Comparison of ENCODE assay signal across 29 mouse cellular contexts in genomic region chr11:69725951-69726350, GRCm38 (mm10). TPM values are rescaled to one million over a fixed set of nuclear protein-coding genes. Genes with fewer than 3 reads are reported as not detected.
A peak's percentile ranks its signal among the peaks of the same experiment; 100 is the strongest.
DNase-seq lines count a peak whose midpoint lies in the region; ATAC-seq and TF ChIP-seq lines count a peak whose summit lies in the region.
"Had no signal": no experiment of that assay in that cellular context is flagged by ENCODE, and none has a peak within 500 bp of the region (broad histone marks: within the 10 kb centered on the region; RNA-seq: fewer than 3 reads in every experiment).

No protein-coding gene starts in this region.

- peak; percentile 40 for DNase-seq in adrenal gland, postnatal 14 days
- DNase-seq in adrenal gland, adult (ENCODE audit: inconsistent age in 2 of 2, low spot score in 1 of 2) = no peak
- peak; percentile 27 for DNase-seq in lung, embryonic 14.5 days
- DNase-seq in lung, postnatal 4 days = no peak
- DNase-seq in 416B (ENCODE audit: low read depth) (peak; percentile 36), NIH3T3 (ENCODE audit: low read depth) (peak; percentile 45)
- no peak for DNase-seq in thymus, adult 2 months
- no peak for DNase-seq in adrenal gland, postnatal 4 days (ENCODE audit: low spot score in 2 of 2)
- DNase-seq: adrenal gland, postnatal 25 days; cerebellum, adult 9-10 months; gastrocnemius, postnatal 36 days; heart, adult 2 months; heart, postnatal 36 days; kidney, adult 11 months; layer of hippocampus, adult 9-11 months had no signal

- no peak for TF ChIP-seq POLR2A in thymus, adult 2 months (IDR thresholded peaks at IDR 0.05; ENCODE audit: control insufficient read depth, extremely low read depth, insufficient read depth, low read length, poor library complexity)

- no peaks in the 10 kb centered on the region for H3K27me3 ChIP-seq in lung, embryonic 14.5 days (ENCODE audit: insufficient read depth, low read length)
- no peaks in the 10 kb centered on the region for H3K27me3 ChIP-seq in thymus, adult 2 months (ENCODE audit: control insufficient read depth, insufficient read depth, low read length)
- H3K27me3 ChIP-seq: hindbrain, embryonic 13.5 days had no signal

- no peaks in the 10 kb centered on the region for H3K4me1 ChIP-seq in lung, embryonic 14.5 days (ENCODE audit: insufficient read depth)
- H3K4me1 ChIP-seq in thymus, adult 2 months (replicated peaks; ENCODE audit: control insufficient read depth, insufficient read depth, low read length) = no peaks in the 10 kb centered on the region
- H3K4me1 ChIP-seq: hindbrain, embryonic 13.5 days had no signal

- H3K36me3 ChIP-seq in lung, embryonic 14.5 days (ENCODE audit: insufficient read depth) = no peaks in the 10 kb centered on the region
- no peaks in the 10 kb centered on the region for H3K36me3 ChIP-seq in thymus, adult 2 months (ENCODE audit: control insufficient read depth, insufficient read depth, low read length)
- H3K36me3 ChIP-seq: forebrain, embryonic 10.5 days; hindbrain, embryonic 13.5 days had no signal

- H3K9me3 ChIP-seq in lung, embryonic 14.5 days (ENCODE audit: low read depth, low read length) = no peaks in the 10 kb centered on the region
- H3K9me3 ChIP-seq: forebrain, embryonic 10.5 days had no signal

- no peak overlapping the region for H3K4me2 ChIP-seq in lung, embryonic 14.5 days
- H3K4me2 ChIP-seq: hindbrain, embryonic 13.5 days had no signal

- ATAC-seq in lung, embryonic 14.5 days (ENCODE audit: insufficient read depth) = no peak
- ATAC-seq: forebrain, embryonic 16.5 days; midbrain, embryonic 16.5 days had no signal

- TF ChIP-seq CTCF in lung, embryonic 14.5 days (IDR thresholded peaks at IDR 0.05; ENCODE audit: low read depth) = no peak
- TF ChIP-seq CTCF in thymus, adult 2 months (IDR thresholded peaks at IDR 0.05; ENCODE audit: borderline replicate concordance, control insufficient read depth, extremely low read depth, insufficient read depth, low read length, poor library complexity) = no peak

- WGBS in lung, embryonic 14.5 days = 29% methylated on average over 5 of the region's 5 CpGs
- WGBS in thymus, adult 2 months = 67% methylated on average over 5 of the region's 5 CpGs

- H3K27ac ChIP-seq in lung, embryonic 14.5 days (ENCODE audit: low read depth) = no peak overlapping the region
- no peak overlapping the region for H3K27ac ChIP-seq in thymus, adult 2 months (ENCODE audit: control insufficient read depth, insufficient read depth, low read length)
- H3K27ac ChIP-seq: forebrain, embryonic 10.5 days; heart, adult 2 months; hindbrain, embryonic 13.5 days; macrophage; stomach, postnatal 0 days had no signal

- no peak overlapping the region for H3K4me3 ChIP-seq in lung, embryonic 14.5 days (ENCODE audit: low read depth, low read length)
- H3K4me3 ChIP-seq in thymus, adult 2 months (ENCODE audit: control insufficient read depth, insufficient read depth, low read length) = no peak overlapping the region
- H3K4me3 ChIP-seq: forebrain, embryonic 10.5 days; heart, adult 2 months; hindbrain, embryonic 13.5 days had no signal

- H3K9ac ChIP-seq in lung, embryonic 14.5 days = no peak overlapping the region
- H3K9ac ChIP-seq: hindbrain, embryonic 13.5 days had no signal

RNA-seq across cellular contexts. Expression of gene Tnfsfm13, which starts 30.1 kb away (rescaled TPM):
- 3.9 and 4.6 TPM in 2 replicates for total RNA-seq in adrenal gland, postnatal 14 days (2021)
- 4.4 and 5.3 TPM in 2 replicates for polyA plus RNA-seq in lung, embryonic 14.5 days (2014; fragmentation: Nextera tagmentation; extraction: Ambion mirVana)
- 2.7 and 3.4 TPM in 2 replicates for polyA plus RNA-seq in thymus, adult 2 months (2012; rRNA removed)
- 1 to 10 TPM; 3.1 to 4.6 TPM for total RNA-seq in adrenal gland, postnatal 4 days (2021)

RNA-seq across cellular contexts. Expression of gene Tnfsf12, which starts 30.3 kb away (rescaled TPM):
- total RNA-seq in adrenal gland, postnatal 14 days (2021) = 20.3 and 21.5 TPM in 2 replicates
- 10.0 and 11.6 TPM in 2 replicates for polyA plus RNA-seq in lung, embryonic 14.5 days (2014; fragmentation: Nextera tagmentation; extraction: Ambion mirVana)
- 12.2 and 16.3 TPM in 2 replicates for polyA plus RNA-seq in thymus, adult 2 months (2012; rRNA removed)
- total RNA-seq in adrenal gland, postnatal 4 days (2021) = 10 to 100 TPM; 23.0 to 23.1 TPM
- total RNA-seq: common myeloid progenitor, adult 5-6 weeks had no signal

RNA-seq across cellular contexts. Expression of gene Polr2a, which starts 32.5 kb away (rescaled TPM):
- total RNA-seq in adrenal gland, postnatal 14 days (2021) = 78.0 and 84.0 TPM in 2 replicates
- polyA plus RNA-seq in lung, embryonic 14.5 days (2014; fragmentation: Nextera tagmentation; extraction: Ambion mirVana) = 50.4 and 50.5 TPM in 2 replicates
- 113 and 125 TPM in 2 replicates for polyA plus RNA-seq in thymus, adult 2 months (2012; rRNA removed)
- total RNA-seq in adrenal gland, postnatal 4 days (2021) = 100 to 1,000 TPM in 1 of 2 experiments, 10 to 100 TPM in 1; 92.4 to 108 TPM

RNA-seq across cellular contexts. Expression of gene Slc35g3, which starts 35.8 kb away (rescaled TPM):
- total RNA-seq in adrenal gland, postnatal 14 days (2021) = not detected in 2 replicates
- polyA plus RNA-seq in lung, embryonic 14.5 days (2014; fragmentation: Nextera tagmentation; extraction: Ambion mirVana) = 0.12 and 0.20 TPM in 2 replicates
- 0.08 and 0.29 TPM in 2 replicates for polyA plus RNA-seq in thymus, adult 2 months (2012; rRNA removed)
- total RNA-seq in adrenal gland, postnatal 4 days (2021) = not detected
- total RNA-seq: adrenal gland, postnatal 25 days; common myeloid progenitor, adult 5-6 weeks; gastrocnemius, adult 18-20 months; gastrocnemius, postnatal 36 days; heart, adult 2 months; heart, postnatal 36 days; left cerebral cortex, adult 18-20 months; left cerebral cortex, postnatal 36 days had no signal
- polyA plus RNA-seq: forebrain, embryonic 10.5 days; heart, embryonic 14.5 days; large intestine, adult 2 months; macrophage; neural tube, embryonic 14.5 days; stomach, postnatal 0 days; thymus, postnatal 0 days had no signal

RNA-seq across cellular contexts. Expression of gene Zbtb4, which starts 39.8 kb away (rescaled TPM):
- 39.9 and 42.4 TPM in 2 replicates for total RNA-seq in adrenal gland, postnatal 14 days (2021)
- polyA plus RNA-seq in lung, embryonic 14.5 days (2014; fragmentation: Nextera tagmentation; extraction: Ambion mirVana) = 2.5 TPM in 2 replicates
- 32.2 and 35.6 TPM in 2 replicates for polyA plus RNA-seq in thymus, adult 2 months (2012; rRNA removed)
- 10 to 100 TPM; 48.5 to 58.3 TPM for total RNA-seq in adrenal gland, postnatal 4 days (2021)

Comparison
In these comparisons a context has a peak if more than half of its experiments do, and no peak if none do; other contexts are left out.
1. DNase-seq: peak in adrenal gland, postnatal 14 days (single experiment), lung, embryonic 14.5 days (single experiment), 416B (single experiment) and NIH3T3 (single experiment); none in adrenal gland, adult (0 of 2), lung, postnatal 4 days (0 of 2), thymus, adult 2 months (single experiment) and adrenal gland, postnatal 4 days (0 of 2).